Mouse (Mus musculus): ENCODE results near the gene Tecpr1. TPM values are rescaled to one million over a fixed set of nuclear protein-coding genes. Genes with fewer than 3 reads are reported as not detected.

Gene Tecpr1
- polyA plus RNA-seq, 1 experiment from 2014 or later: 13.2 TPM

DNA sequence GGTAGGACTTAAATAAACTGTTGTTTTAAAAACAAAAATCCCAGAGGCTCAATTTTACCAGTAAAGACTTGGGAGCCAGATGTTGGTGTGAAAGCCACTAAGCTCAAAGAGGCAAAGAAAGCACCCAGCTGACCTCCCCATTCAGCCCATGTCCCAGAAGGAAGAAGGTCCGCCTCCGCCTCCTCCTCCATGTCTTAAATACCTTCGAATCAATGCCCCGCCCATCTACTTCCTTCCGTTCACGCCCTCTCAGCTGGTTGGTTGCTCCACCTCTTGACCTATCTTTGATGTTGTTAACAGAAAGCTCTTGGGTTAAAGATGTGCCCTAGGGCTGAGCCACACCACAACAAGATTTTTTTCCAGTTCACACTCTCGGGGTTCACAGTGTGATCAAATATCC, 6.8 kb upstream of the Tecpr1 start:
- 78% methylated on average over 7 of the region's 7 CpGs for WGBS (ENCODE audit: insufficient replicate concordance)
- no peaks in the 10 kb centered on the region for H3K4me1 ChIP-seq (ENCODE audit: control insufficient read depth, insufficient read depth, low read length)
- no peaks in the 10 kb centered on the region for H3K9me3 ChIP-seq (replicated peaks; ENCODE audit: control insufficient read depth, low read length)
- no peak overlapping the region for H3K9ac ChIP-seq (ENCODE audit: low read depth, low read length)
- H3K27me3 ChIP-seq (ENCODE audit: control insufficient read depth, insufficient read depth, low read length): no peaks in the 10 kb centered on the region
- H3K27ac ChIP-seq (ENCODE audit: low read depth, low read length): no peak overlapping the region
- no peak for ATAC-seq (replicated peaks; ENCODE audit: insufficient number of reproducible peaks, low FRiP score, low TSS enrichment)
- H3K4me2 ChIP-seq: no peak overlapping the region
- H3K4me3 ChIP-seq (ENCODE audit: low read depth, low read length): no peak overlapping the region
- no peaks in the 10 kb centered on the region for H3K36me3 ChIP-seq (ENCODE audit: control insufficient read depth, insufficient read depth, low read length)

DNA sequence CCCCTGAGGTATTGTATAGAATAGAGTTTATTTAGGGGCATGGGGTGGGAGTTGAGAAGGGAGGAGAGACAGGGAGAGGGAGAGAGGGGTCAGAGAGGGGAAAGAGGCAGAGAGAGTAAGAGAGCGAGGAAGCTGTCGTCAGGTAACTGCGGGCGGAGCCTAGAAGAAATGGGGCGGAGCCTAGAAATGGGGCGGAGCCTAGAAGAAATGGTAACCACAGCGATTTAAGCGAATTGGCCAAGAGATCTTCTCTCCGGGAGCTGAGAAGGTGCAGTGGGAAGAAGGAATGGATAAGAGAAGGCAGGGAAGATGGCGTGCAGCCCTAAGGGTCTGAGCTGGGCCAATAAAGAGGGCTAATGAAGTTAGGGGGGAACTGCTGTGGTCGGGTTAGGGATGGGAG, 2.8 kb upstream of the Tecpr1 start:
- Histone ChIP-seq H3K27me3 (ENCODE audit: control insufficient read depth, insufficient read depth, low read length) (no peaks in the 10 kb centered on the region), H3K4me3 (ENCODE audit: low read depth, low read length) (no peak overlapping the region), H3K9me3 (replicated peaks; ENCODE audit: control insufficient read depth, low read length) (no peaks in the 10 kb centered on the region), H3K27ac (ENCODE audit: low read depth, low read length) (no peak overlapping the region), H3K4me2 (no peak overlapping the region), H3K9ac (ENCODE audit: low read depth, low read length) (no peak overlapping the region), H3K4me1 (ENCODE audit: control insufficient read depth, insufficient read depth, low read length) (peaks cover 5% of the 10 kb centered on the region; the same call in 1 of the 2 replicates), H3K36me3 (ENCODE audit: control insufficient read depth, insufficient read depth, low read length) (no peaks in the 10 kb centered on the region)
- no peak for ATAC-seq (replicated peaks; ENCODE audit: insufficient number of reproducible peaks, low FRiP score, low TSS enrichment)
- WGBS (ENCODE audit: insufficient replicate concordance): 22% methylated on average over 11 of the region's 11 CpGs

- Histone ChIP-seq H3K4me3 (ENCODE audit: low read depth, low read length) (peak overlapping the region; percentile 74), H3K4me1 (ENCODE audit: control insufficient read depth, insufficient read depth, low read length) (peaks cover 5% of the 10 kb centered on the region; the same call in 1 of the 2 replicates), H3K9ac (ENCODE audit: low read depth, low read length) (peak overlapping the region; percentile 79), H3K27me3 (ENCODE audit: control insufficient read depth, insufficient read depth, low read length) (no peaks in the 10 kb centered on the region), H3K4me2 (peak overlapping the region; percentile 80), H3K27ac (ENCODE audit: low read depth, low read length) (peak overlapping the region; percentile 79), H3K9me3 (replicated peaks; ENCODE audit: control insufficient read depth, low read length) (no peaks in the 10 kb centered on the region), H3K36me3 (ENCODE audit: control insufficient read depth, insufficient read depth, low read length) (no peaks in the 10 kb centered on the region)
- ATAC-seq (replicated peaks; ENCODE audit: insufficient number of reproducible peaks, low FRiP score, low TSS enrichment): no peak
- 24% methylated on average over 18 of the region's 18 CpGs for WGBS (ENCODE audit: insufficient replicate concordance)
Observed at GRCm38 (mm10) chr5:144223899-144224816, 743 bp upstream of the Tecpr1 start.

DNA sequence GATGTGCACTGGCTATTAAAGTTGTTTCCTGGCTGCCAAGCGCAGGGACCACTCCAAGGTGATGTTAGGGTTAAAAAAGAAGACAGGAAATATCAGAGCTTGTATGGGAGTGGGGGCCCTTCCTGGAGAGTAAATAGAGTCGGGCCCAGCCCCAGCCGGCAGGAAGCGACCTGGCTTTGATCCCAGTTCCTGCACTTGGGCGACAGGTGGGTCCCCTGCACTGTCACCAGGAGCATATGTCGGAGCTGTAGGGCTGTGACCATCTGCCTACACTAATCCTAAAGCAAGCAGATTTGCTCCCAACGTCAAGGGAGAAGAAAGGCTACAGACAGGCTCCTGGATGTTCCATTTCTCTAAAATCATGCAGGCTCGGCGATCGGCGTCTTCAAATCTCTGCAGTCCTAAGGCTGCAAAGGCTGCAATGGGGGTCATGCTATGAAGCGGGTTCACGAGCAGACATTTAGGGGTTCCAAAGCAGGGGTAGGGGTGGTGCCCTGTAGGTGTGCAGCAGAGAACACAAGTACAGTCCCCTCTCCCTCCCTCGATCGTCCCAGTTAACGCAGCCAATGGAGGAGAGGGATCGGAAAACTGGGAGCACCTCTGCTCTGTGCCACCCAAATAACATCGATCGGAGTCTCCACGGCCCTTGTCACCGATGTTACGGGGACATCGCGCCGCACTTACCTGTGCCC, 458 bp downstream of the Tecpr1 start:
- H3K4me3 ChIP-seq (ENCODE audit: low read depth, low read length): peak overlapping the region; percentile 74
- H3K36me3 ChIP-seq (ENCODE audit: control insufficient read depth, insufficient read depth, low read length): no peaks in the 10 kb centered on the region
- no peaks in the 10 kb centered on the region for H3K27me3 ChIP-seq (ENCODE audit: control insufficient read depth, insufficient read depth, low read length)
- ATAC-seq (replicated peaks; ENCODE audit: insufficient number of reproducible peaks, low FRiP score, low TSS enrichment): peak; percentile 32
- H3K9me3 ChIP-seq (replicated peaks; ENCODE audit: control insufficient read depth, low read length): no peaks in the 10 kb centered on the region
- H3K4me2 ChIP-seq: peak overlapping the region; percentile 80
- peak overlapping the region; percentile 76 for H3K9ac ChIP-seq (ENCODE audit: low read depth, low read length)
- H3K27ac ChIP-seq (ENCODE audit: low read depth, low read length): no peak overlapping the region
- H3K4me1 ChIP-seq (ENCODE audit: control insufficient read depth, insufficient read depth, low read length): peaks cover 5% of the 10 kb centered on the region; the same call in 1 of the 2 replicates
- WGBS (ENCODE audit: insufficient replicate concordance): 3% methylated on average over 25 of the region's 25 CpGs

DNA sequence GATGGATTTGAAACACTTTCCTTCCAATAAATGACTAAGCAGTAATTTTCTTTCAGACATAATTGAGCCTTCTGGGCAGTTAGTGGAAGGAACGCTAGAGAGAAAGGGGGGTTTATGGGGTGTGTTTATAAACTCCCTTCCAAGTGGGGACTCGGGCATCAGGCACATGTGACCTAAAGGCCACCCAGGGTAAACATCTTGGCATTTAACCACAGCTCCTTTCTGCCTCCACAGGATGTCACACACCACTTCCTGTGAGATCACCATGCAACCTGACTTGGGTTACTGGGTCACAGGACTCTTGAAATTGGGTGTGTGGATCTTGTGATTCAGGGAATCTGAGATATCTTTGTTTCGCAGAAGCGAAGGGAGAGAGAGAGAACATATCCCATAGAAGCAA, 2.1 kb downstream of the Tecpr1 start:
- 0 out of 2 replicates have a peak overlapping the region, but pooled peaks have one; percentile 7 for H3K4me2 ChIP-seq
- WGBS (ENCODE audit: insufficient replicate concordance): 74% methylated on average over 4 of the region's 4 CpGs
- ATAC-seq (replicated peaks; ENCODE audit: insufficient number of reproducible peaks, low FRiP score, low TSS enrichment): no peak

GRCm38 (mm10) chr5:144219936-144220335, 3.5 kb downstream of the Tecpr1 start:
- no peak overlapping the region for H3K9ac ChIP-seq (ENCODE audit: low read depth, low read length)
- no peak overlapping the region for H3K4me3 ChIP-seq (ENCODE audit: low read depth, low read length)
- peaks cover 5% of the 10 kb centered on the region; the same call in 1 of the 2 replicates for H3K4me1 ChIP-seq (ENCODE audit: control insufficient read depth, insufficient read depth, low read length)
- 0 out of 2 replicates have a peak, but pooled peaks cover 2% of the 10 kb centered on the region for H3K36me3 ChIP-seq (ENCODE audit: control insufficient read depth, insufficient read depth, low read length)
- whole genome bisulfite sequencing (ENCODE audit: insufficient replicate concordance): 83% methylated on average over 5 of the region's 5 CpGs
- no peaks in the 10 kb centered on the region for H3K9me3 ChIP-seq (replicated peaks; ENCODE audit: control insufficient read depth, low read length)
- H3K27me3 ChIP-seq (ENCODE audit: control insufficient read depth, insufficient read depth, low read length): no peaks in the 10 kb centered on the region
- no peak overlapping the region for H3K27ac ChIP-seq (ENCODE audit: low read depth, low read length)
- ATAC-seq (replicated peaks; ENCODE audit: insufficient number of reproducible peaks, low FRiP score, low TSS enrichment): no peak
- H3K4me2 ChIP-seq: no peak overlapping the region

More for the DNA sequence above, 2.1 kb downstream of the Tecpr1 start:
- Histone ChIP-seq H3K27ac (ENCODE audit: low read depth, low read length) (no peak overlapping the region), H3K4me1 (ENCODE audit: control insufficient read depth, insufficient read depth, low read length) (peaks cover 5% of the 10 kb centered on the region; the same call in 1 of the 2 replicates), H3K9ac (ENCODE audit: low read depth, low read length) (no peak overlapping the region), H3K4me3 (ENCODE audit: low read depth, low read length) (no peak overlapping the region), H3K9me3 (replicated peaks; ENCODE audit: control insufficient read depth, low read length) (no peaks in the 10 kb centered on the region), H3K36me3 (ENCODE audit: control insufficient read depth, insufficient read depth, low read length) (0 out of 2 replicates have a peak, but pooled peaks cover 2% of the 10 kb centered on the region), H3K27me3 (ENCODE audit: control insufficient read depth, insufficient read depth, low read length) (no peaks in the 10 kb centered on the region)

DNA sequence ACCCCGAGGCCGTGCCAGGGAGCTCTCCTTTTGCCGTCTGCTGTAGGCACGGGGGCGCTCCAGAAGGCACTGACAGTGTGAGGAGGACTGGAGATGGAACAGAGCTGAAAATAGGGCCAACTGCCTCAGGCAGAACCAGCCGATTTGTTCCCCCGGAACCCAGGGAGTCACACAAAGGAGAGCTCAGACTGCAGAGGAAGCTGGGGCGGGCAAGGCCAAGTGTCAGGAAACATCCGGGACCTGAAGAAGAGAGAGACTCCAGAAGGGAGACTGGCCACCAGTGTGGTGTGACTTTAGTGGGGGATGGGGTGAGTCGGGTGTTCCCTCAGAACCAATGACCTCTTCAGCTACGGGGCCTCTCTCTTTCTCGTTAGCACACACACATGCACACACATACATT, 4.1 kb downstream of the Tecpr1 start:
- 0 out of 2 replicates have a peak overlapping the region, but pooled peaks have one; percentile 10 for H3K9ac ChIP-seq (ENCODE audit: low read depth, low read length)
- H3K9me3 ChIP-seq (replicated peaks; ENCODE audit: control insufficient read depth, low read length): no peaks in the 10 kb centered on the region
- H3K4me1 ChIP-seq (ENCODE audit: control insufficient read depth, insufficient read depth, low read length): peaks cover 5% of the 10 kb centered on the region; the same call in 1 of the 2 replicates
- H3K4me3 ChIP-seq (ENCODE audit: low read depth, low read length): no peak overlapping the region
- no peak for ATAC-seq (replicated peaks; ENCODE audit: insufficient number of reproducible peaks, low FRiP score, low TSS enrichment)
- H3K4me2 ChIP-seq: no peak overlapping the region; the same call in 1 of the 2 replicates
- 64% methylated on average over 12 of the region's 12 CpGs for WGBS (ENCODE audit: insufficient replicate concordance)
- H3K27me3 ChIP-seq (ENCODE audit: control insufficient read depth, insufficient read depth, low read length): no peaks in the 10 kb centered on the region
- H3K27ac ChIP-seq (ENCODE audit: low read depth, low read length): no peak overlapping the region
- H3K36me3 ChIP-seq (ENCODE audit: control insufficient read depth, insufficient read depth, low read length): 0 out of 2 replicates have a peak, but pooled peaks cover 2% of the 10 kb centered on the region

DNA sequence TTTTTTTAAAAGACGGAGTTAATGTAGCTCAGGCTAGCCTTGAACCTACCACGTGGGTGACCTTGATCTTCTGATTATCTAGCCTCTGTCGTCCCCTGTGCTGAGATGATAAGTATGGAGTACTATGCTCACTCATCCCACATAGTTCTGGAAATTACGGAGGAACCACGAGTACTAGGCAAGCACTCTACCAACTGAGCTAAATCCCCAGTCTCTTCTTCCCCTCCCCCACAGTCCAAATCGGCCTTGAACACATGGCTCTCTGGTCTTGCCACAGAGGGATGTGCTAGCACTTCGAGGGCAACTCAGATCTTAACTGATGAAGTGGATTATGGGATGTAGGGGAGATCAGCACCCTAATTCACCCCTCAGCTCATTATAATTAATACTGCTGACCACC, 5.4 kb downstream of the Tecpr1 start:
- Histone ChIP-seq H3K36me3 (ENCODE audit: control insufficient read depth, insufficient read depth, low read length) (peaks cover 4% of the 10 kb centered on the region; the same call in 1 of the 2 replicates), H3K27me3 (ENCODE audit: control insufficient read depth, insufficient read depth, low read length) (no peaks in the 10 kb centered on the region), H3K4me1 (ENCODE audit: control insufficient read depth, insufficient read depth, low read length) (peaks cover 5% of the 10 kb centered on the region; the same call in 1 of the 2 replicates), H3K27ac (ENCODE audit: low read depth, low read length) (no peak overlapping the region), H3K9ac (ENCODE audit: low read depth, low read length) (no peak overlapping the region), H3K9me3 (replicated peaks; ENCODE audit: control insufficient read depth, low read length) (no peaks in the 10 kb centered on the region), H3K4me3 (ENCODE audit: low read depth, low read length) (no peak overlapping the region), H3K4me2 (no peak overlapping the region)
- 78% methylated on average over 7 of the region's 7 CpGs for WGBS (ENCODE audit: insufficient replicate concordance)
- no peak for ATAC-seq (replicated peaks; ENCODE audit: insufficient number of reproducible peaks, low FRiP score, low TSS enrichment)

All from heart, embryonic 11.5 days (tissue).